Mouse (Mus musculus): Measurements from ENCODE around the gene Stpg1. TPM values are rescaled to one million over a fixed set of nuclear protein-coding genes. Genes with fewer than 3 reads are reported as not detected.

Gene Stpg1
- polyA plus RNA-seq, 1 experiment = not detected

GRCm38 (mm10) chr4:135508419-135509039, 13.9 kb downstream of the Stpg1 start:
- TF ChIP-seq REST (IDR thresholded peaks at IDR 0.05; ENCODE audit: insufficient read depth, insufficient read length) (no peak), TCF12 (IDR thresholded peaks at IDR 0.05; ENCODE audit: insufficient read depth, poor library complexity, severe bottlenecking) (no peak), USF1 (IDR thresholded peaks at IDR 0.05; ENCODE audit: low read depth) (no peak), POLR2AphosphoS2 (IDR thresholded peaks at IDR 0.05; ENCODE audit: insufficient read length, low read depth) (no peak), MYOG (IDR thresholded peaks at IDR 0.05; ENCODE audit: control insufficient read depth in 1 of 3, insufficient read depth in 1 of 3, insufficient read length in 2 of 3, low read depth in 2 of 3) (no peak), MAX (IDR thresholded peaks at IDR 0.05; ENCODE audit: low read depth) (no peak), TCF3 (IDR thresholded peaks at IDR 0.05; ENCODE audit: insufficient read length, low read depth) (no peak), SRF (IDR thresholded peaks at IDR 0.05; ENCODE audit: control insufficient read depth, insufficient read length, low read depth) (no peak), POLR2A (IDR thresholded peaks at IDR 0.05; ENCODE audit: insufficient read length, low read depth) (no peak), E2F4 (IDR thresholded peaks at IDR 0.05; ENCODE audit: insufficient read depth) (no peak), CEBPB (IDR thresholded peaks at IDR 0.05; ENCODE audit: insufficient read depth, poor library complexity, severe bottlenecking) (no peak), MYOD1 (IDR thresholded peaks at IDR 0.05; ENCODE audit: control insufficient read depth in 1 of 3, insufficient read length in 2 of 3, low read depth in 2 of 3) (no peak)
- H3K4me3 ChIP-seq = no peak overlapping the region
- peaks cover 2% of the 10 kb centered on the region for H3K27me3 ChIP-seq (ENCODE audit: control insufficient read depth, insufficient read depth, insufficient read length)

GRCm38 (mm10) chr4:135509515-135509914, 14.9 kb downstream of the Stpg1 start:
- Histone ChIP-seq H3K79me2 (ENCODE audit: control insufficient read depth, insufficient read depth) (no peaks in the 10 kb centered on the region), H3K4me3 (no peak overlapping the region), H3ac (ENCODE audit: control insufficient read depth, insufficient read length) (no peak overlapping the region), H3K27me3 (ENCODE audit: control insufficient read depth, insufficient read depth, insufficient read length) (no peaks in the 10 kb centered on the region), H3K36me3 (ENCODE audit: control insufficient read depth, insufficient read depth) (no peaks in the 10 kb centered on the region), H3K4me2 (ENCODE audit: low read depth) (peak overlapping the region; percentile 52)
- TF ChIP-seq CEBPB (IDR thresholded peaks at IDR 0.05; ENCODE audit: insufficient read depth, poor library complexity, severe bottlenecking) (no peak), POLR2AphosphoS2 (IDR thresholded peaks at IDR 0.05; ENCODE audit: insufficient read length, low read depth) (no peak), E2F4 (IDR thresholded peaks at IDR 0.05; ENCODE audit: insufficient read depth) (no peak), USF1 (IDR thresholded peaks at IDR 0.05; ENCODE audit: low read depth) (no peak), MYOD1 (IDR thresholded peaks at IDR 0.05; ENCODE audit: control insufficient read depth in 1 of 3, insufficient read length in 2 of 3, low read depth in 2 of 3) (no peak), MYOG (IDR thresholded peaks at IDR 0.05; ENCODE audit: control insufficient read depth in 1 of 3, insufficient read depth in 1 of 3, insufficient read length in 2 of 3, low read depth in 2 of 3) (no peak), SRF (IDR thresholded peaks at IDR 0.05; ENCODE audit: control insufficient read depth, insufficient read length, low read depth) (no peak), POLR2A (IDR thresholded peaks at IDR 0.05; ENCODE audit: insufficient read length, low read depth) (no peak), TCF12 (IDR thresholded peaks at IDR 0.05; ENCODE audit: insufficient read depth, poor library complexity, severe bottlenecking) (no peak), MAX (IDR thresholded peaks at IDR 0.05; ENCODE audit: low read depth) (no peak), REST (IDR thresholded peaks at IDR 0.05; ENCODE audit: insufficient read depth, insufficient read length) (no peak), TCF3 (IDR thresholded peaks at IDR 0.05; ENCODE audit: insufficient read length, low read depth) (no peak)

More at GRCm38 (mm10) chr4:135508419-135509039, 13.9 kb downstream of the Stpg1 start:
- H3K4me2 ChIP-seq (ENCODE audit: low read depth) = peak overlapping the region; percentile 52
- no peaks in the 10 kb centered on the region for H3K79me2 ChIP-seq (ENCODE audit: control insufficient read depth, insufficient read depth)
- no peaks in the 10 kb centered on the region for H3K36me3 ChIP-seq (ENCODE audit: control insufficient read depth, insufficient read depth)
- H3ac ChIP-seq (ENCODE audit: control insufficient read depth, insufficient read length) = no peak overlapping the region

GRCm38 (mm10) chr4:135513865-135514264, 19.3 kb downstream of the Stpg1 start:
- no peak overlapping the region for H3ac ChIP-seq (ENCODE audit: control insufficient read depth, insufficient read length)
- no peak overlapping the region for H3K4me2 ChIP-seq (ENCODE audit: low read depth)
- H3K36me3 ChIP-seq (ENCODE audit: control insufficient read depth, insufficient read depth) = no peaks in the 10 kb centered on the region
- H3K4me3 ChIP-seq = no peak overlapping the region
- TF ChIP-seq POLR2A (IDR thresholded peaks at IDR 0.05; ENCODE audit: insufficient read length, low read depth) (no peak), MAX (IDR thresholded peaks at IDR 0.05; ENCODE audit: low read depth) (no peak), E2F4 (IDR thresholded peaks at IDR 0.05; ENCODE audit: insufficient read depth) (no peak), TCF12 (IDR thresholded peaks at IDR 0.05; ENCODE audit: insufficient read depth, poor library complexity, severe bottlenecking) (no peak), USF1 (IDR thresholded peaks at IDR 0.05; ENCODE audit: low read depth) (no peak), MYOD1 (IDR thresholded peaks at IDR 0.05; ENCODE audit: control insufficient read depth in 1 of 3, insufficient read length in 2 of 3, low read depth in 2 of 3) (no peak)
- no peaks in the 10 kb centered on the region for H3K79me2 ChIP-seq (ENCODE audit: control insufficient read depth, insufficient read depth)
- H3K27me3 ChIP-seq (ENCODE audit: control insufficient read depth, insufficient read depth, insufficient read length) = no peaks in the 10 kb centered on the region

- Histone ChIP-seq H3K4me3 (no peak overlapping the region), H3K36me3 (ENCODE audit: control insufficient read depth, insufficient read depth) (no peaks in the 10 kb centered on the region), H3ac (ENCODE audit: control insufficient read depth, insufficient read length) (no peak overlapping the region), H3K4me2 (ENCODE audit: low read depth) (no peak overlapping the region), H3K27me3 (ENCODE audit: control insufficient read depth, insufficient read depth, insufficient read length) (no peaks in the 10 kb centered on the region), H3K79me2 (ENCODE audit: control insufficient read depth, insufficient read depth) (no peaks in the 10 kb centered on the region)
- no peak for TF ChIP-seq MYOD1 (IDR thresholded peaks at IDR 0.05; ENCODE audit: control insufficient read depth in 1 of 3, insufficient read length in 2 of 3, low read depth in 2 of 3)
- no peak for TF ChIP-seq TCF12 (IDR thresholded peaks at IDR 0.05; ENCODE audit: insufficient read depth, poor library complexity, severe bottlenecking)
- no peak for TF ChIP-seq MAX (IDR thresholded peaks at IDR 0.05; ENCODE audit: low read depth)
- TF ChIP-seq E2F4 (IDR thresholded peaks at IDR 0.05; ENCODE audit: insufficient read depth) = no peak
- no peak for TF ChIP-seq MYOG (IDR thresholded peaks at IDR 0.05; ENCODE audit: control insufficient read depth in 1 of 3, insufficient read depth in 1 of 3, insufficient read length in 2 of 3, low read depth in 2 of 3)
- TF ChIP-seq USF1 (IDR thresholded peaks at IDR 0.05; ENCODE audit: low read depth) = no peak
- TF ChIP-seq SRF (IDR thresholded peaks at IDR 0.05; ENCODE audit: control insufficient read depth, insufficient read length, low read depth) = no peak
- no peak for TF ChIP-seq POLR2AphosphoS2 (IDR thresholded peaks at IDR 0.05; ENCODE audit: insufficient read length, low read depth)
- TF ChIP-seq CEBPB (IDR thresholded peaks at IDR 0.05; ENCODE audit: insufficient read depth, poor library complexity, severe bottlenecking) = no peak
- no peak for TF ChIP-seq REST (IDR thresholded peaks at IDR 0.05; ENCODE audit: insufficient read depth, insufficient read length)
- TF ChIP-seq POLR2A (IDR thresholded peaks at IDR 0.05; ENCODE audit: insufficient read length, low read depth) = no peak
- no peak for TF ChIP-seq TCF3 (IDR thresholded peaks at IDR 0.05; ENCODE audit: insufficient read length, low read depth)
Observed at GRCm38 (mm10) chr4:135514925-135515324, 20.3 kb downstream of the Stpg1 start.
